Mouse (Mus musculus): ENCODE results near the gene Arhgef15. TPM values are rescaled to one million over a fixed set of nuclear protein-coding genes. Genes with fewer than 3 reads are reported as not detected.
"Not testable (repeated sequence)": the region's sequence is repeated elsewhere in the genome, so short reads cannot be mapped to it uniquely, and the experiment has no call there.

Arhgef15 gene
- total and polyA plus RNA-seq, 3 experiments, result 0.04 TPM; not detected in 2

DNA sequence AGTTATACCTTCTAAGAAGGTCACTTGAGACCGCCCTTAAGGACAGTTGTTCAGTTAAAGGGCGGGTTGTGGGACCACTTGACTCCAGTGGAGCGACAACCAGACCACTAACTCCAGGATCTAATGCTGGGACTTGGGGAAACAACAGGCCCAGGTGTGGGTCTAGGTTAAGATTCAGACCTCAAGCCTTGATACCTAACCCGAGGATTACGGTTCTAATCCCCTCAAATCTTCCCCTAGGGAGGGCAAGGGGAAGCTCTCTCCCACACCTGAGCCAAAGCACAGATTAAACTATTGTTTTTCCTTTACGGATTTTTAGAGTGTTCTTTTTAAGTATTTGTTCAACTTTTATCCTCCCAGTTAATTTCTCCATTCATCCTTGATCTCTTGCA lies 16.8 kb upstream of the Arhgef15 start:
- H3K4me3 ChIP-seq (replicated peaks in 1 of 3; ENCODE audit: low read depth in 2 of 3, low read length in 2 of 3, poor library complexity in 1 of 3), result peak overlapping the region in 2 of 3 experiments; percentile 41 to 52
- peaks cover 4 to 24% of the 10 kb centered on the region in 2 experiments for H3K4me1 ChIP-seq (ENCODE audit: control insufficient read depth in 1 of 2, insufficient read depth in 2 of 2)
- no peaks in the 10 kb centered on the region for H3K79me2 ChIP-seq (replicated peaks; ENCODE audit: control insufficient read depth, extremely low read depth, insufficient read depth, poor library complexity, severe bottlenecking)
- peaks cover 7% of the 10 kb centered on the region for H3K27me3 ChIP-seq (replicated peaks)
- no peak for DNase-seq (ENCODE audit: extremely low read depth)
- H3K36me3 ChIP-seq (replicated peaks in 1 of 2; ENCODE audit: control insufficient read depth in 1 of 2, insufficient read depth in 1 of 2, low read length in 1 of 2), result peaks cover 0 to 20% of the 10 kb centered on the region in 2 experiments
- no peaks in the 10 kb centered on the region for H3K9me3 ChIP-seq (replicated peaks; ENCODE audit: low read length)
- no peak overlapping the region for H3K27ac ChIP-seq (ENCODE audit: insufficient read depth, low read depth)
- no peak overlapping the region for H3K9ac ChIP-seq (ENCODE audit: insufficient read depth, low read depth)
- no peak for TF ChIP-seq TBP (conservative IDR thresholded peaks at IDR 0.05; ENCODE audit: low read depth, low read length)
- no peak for TF ChIP-seq NELFE (IDR thresholded peaks at IDR 0.05; ENCODE audit: low read depth, low read length)
- no peak for TF ChIP-seq CHD2 (IDR thresholded peaks at IDR 0.05; ENCODE audit: low read length)
- TF ChIP-seq ELF1 (IDR thresholded peaks at IDR 0.05; ENCODE audit: low read depth, low read length), result no peak
- TF ChIP-seq PAX5 (IDR thresholded peaks at IDR 0.05; ENCODE audit: low read length), result no peak
- TF ChIP-seq HCFC1 (IDR thresholded peaks at IDR 0.05; ENCODE audit: low read depth, low read length), result no peak
- no peak for TF ChIP-seq CTCF (conservative IDR thresholded peaks at IDR 0.05 in 1 of 2, IDR thresholded peaks at IDR 0.05 in 1 of 2; ENCODE audit: low read depth in 2 of 2, low read length in 2 of 2)
- no peak for TF ChIP-seq JUND (conservative IDR thresholded peaks at IDR 0.05; ENCODE audit: low read depth, low read length)
- no peak for TF ChIP-seq MXI1 (IDR thresholded peaks at IDR 0.05; ENCODE audit: low read depth, low read length)
- no peak for TF ChIP-seq POLR2AphosphoS2 (IDR thresholded peaks at IDR 0.05; ENCODE audit: low read depth, low read length)
- TF ChIP-seq RAD21 (IDR thresholded peaks at IDR 0.05; ENCODE audit: low read depth, low read length), result no peak
- TF ChIP-seq MEF2A (IDR thresholded peaks at IDR 0.05; ENCODE audit: borderline replicate concordance, low read depth, low read length), result no peak
- no peak for TF ChIP-seq USF1 (IDR thresholded peaks at IDR 0.05; ENCODE audit: low read depth, low read length)
- no peak for TF ChIP-seq TCF12 (IDR thresholded peaks at IDR 0.05; ENCODE audit: low read depth, low read length)
- no peak for TF ChIP-seq IRF4 (IDR thresholded peaks at IDR 0.05; ENCODE audit: low read depth, low read length)
- no peak for TF ChIP-seq NRF1 (IDR thresholded peaks at IDR 0.05; ENCODE audit: low read depth, low read length)
- TF ChIP-seq ZNF384 (IDR thresholded peaks at IDR 0.05; ENCODE audit: low read depth, low read length), result no peak
- no peak for TF ChIP-seq MAZ (IDR thresholded peaks at IDR 0.05; ENCODE audit: low read depth, low read length)
- peak overlapping the region; percentile 75 for H3K4me2 ChIP-seq (ENCODE audit: insufficient read depth, low read depth, poor library complexity, severe bottlenecking)
- dilution Hi-C loops (cut with MboI; ENCODE audit: extremely low pct_ligation_motif_present, extremely low pct_unique_long_range_greater_than_20kb, low sequenced_read_pairs) (no loop called here), in situ Hi-C loops (cut with MboI; ENCODE audit: low pct_ligation_motif_present, low pct_unique_long_range_greater_than_20kb, low sequenced_read_pairs) (loop anchor here (5.0 kb wide), 1 partner anchor 72 kb away; the partner anchor contains the start of gene Rpl26)

DNA sequence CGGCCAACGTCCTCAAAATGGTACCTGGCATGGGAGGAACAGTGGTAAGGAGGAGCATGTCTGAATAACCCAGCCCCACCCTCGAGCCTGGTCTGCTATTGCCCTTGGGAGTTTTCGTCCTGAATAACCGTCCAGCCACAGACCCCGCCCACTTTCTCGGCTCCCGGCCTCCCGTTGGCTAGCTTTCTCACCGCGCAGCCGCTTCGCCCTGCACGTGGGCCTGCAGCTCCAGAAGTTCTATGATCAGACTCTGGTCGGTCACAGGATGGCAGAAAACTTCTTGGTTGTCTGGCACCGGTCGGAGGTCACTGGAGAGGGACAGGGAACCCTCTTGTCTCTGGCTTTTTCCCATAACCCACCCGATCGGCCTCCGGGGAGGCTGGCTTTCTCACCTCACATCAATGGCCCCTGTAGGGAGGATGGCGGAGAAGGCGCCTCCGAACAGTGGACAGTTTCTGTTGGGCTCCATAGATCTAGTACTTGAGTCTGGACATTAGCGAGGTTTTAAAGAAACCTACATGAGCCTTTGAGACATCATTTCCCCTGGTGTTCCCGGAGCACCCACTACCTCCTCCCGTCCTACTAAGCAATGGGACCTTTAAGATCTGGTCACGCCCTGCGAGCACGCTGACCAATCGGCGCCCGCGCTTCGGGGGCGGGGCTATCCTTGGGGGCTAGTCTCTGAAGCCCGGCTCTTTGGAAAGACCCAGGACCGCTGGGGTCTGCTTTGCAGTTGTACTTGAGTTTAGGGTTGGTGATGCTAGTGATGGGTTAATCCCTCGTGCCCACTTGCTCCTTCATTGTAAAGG lies 16.2 kb upstream of the Arhgef15 start:
- in situ Hi-C loops (cut with MboI; ENCODE audit: low pct_ligation_motif_present, low pct_unique_long_range_greater_than_20kb, low sequenced_read_pairs), result loop anchor here (5.0 kb wide), 1 partner anchor 71 kb away; the partner anchor contains the start of gene Rpl26
- peaks cover 6 to 26% of the 10 kb centered on the region in 2 experiments for H3K4me1 ChIP-seq (ENCODE audit: control insufficient read depth in 1 of 2, insufficient read depth in 2 of 2)
- dilution Hi-C loops (cut with MboI; ENCODE audit: extremely low pct_ligation_motif_present, extremely low pct_unique_long_range_greater_than_20kb, low sequenced_read_pairs); H3K9ac ChIP-seq (ENCODE audit: insufficient read depth, low read depth); H3K9me3 ChIP-seq (replicated peaks; ENCODE audit: low read length); H3K79me2 ChIP-seq (replicated peaks; ENCODE audit: control insufficient read depth, extremely low read depth, insufficient read depth, poor library complexity, severe bottlenecking); H3K27ac ChIP-seq (ENCODE audit: insufficient read depth, low read depth); H3K27me3 ChIP-seq (replicated peaks): not testable (repeated sequence)
- peak; percentile 94 for DNase-seq (ENCODE audit: extremely low read depth)
- peak; percentile 52 for TF ChIP-seq BHLHE40 (IDR thresholded peaks at IDR 0.05; ENCODE audit: low read depth, low read length)
- peak; percentile 78 for TF ChIP-seq NELFE (IDR thresholded peaks at IDR 0.05; ENCODE audit: low read depth, low read length)
- TF ChIP-seq SIN3A (IDR thresholded peaks at IDR 0.05; ENCODE audit: low read length), result peak; percentile 78
- TF ChIP-seq NRF1 (IDR thresholded peaks at IDR 0.05; ENCODE audit: low read depth, low read length), result peak; percentile 72
- peak; percentile 78; the same call in 1 of the 2 replicates for TF ChIP-seq POLR2AphosphoS2 (IDR thresholded peaks at IDR 0.05; ENCODE audit: low read depth, low read length)
- peak; percentile 1; the same call in 1 of the 2 replicates for TF ChIP-seq USF1 (IDR thresholded peaks at IDR 0.05; ENCODE audit: low read depth, low read length)
- TF ChIP-seq ELF1 (IDR thresholded peaks at IDR 0.05; ENCODE audit: low read depth, low read length), result peak; percentile 32; the same call in 1 of the 2 replicates
- TF ChIP-seq ZMIZ1 (IDR thresholded peaks at IDR 0.05; ENCODE audit: low read depth, low read length), result peak; percentile 51; the same call in 1 of the 2 replicates
- peak; percentile 91 for TF ChIP-seq MAX (IDR thresholded peaks at IDR 0.05; ENCODE audit: low read length)
- TF ChIP-seq MAZ (IDR thresholded peaks at IDR 0.05; ENCODE audit: low read depth, low read length), result 0 out of 2 replicates have a peak, but pooled peaks have one; percentile 62
- peak; percentile 78; the same call in 1 of the 2 replicates for TF ChIP-seq MYC (IDR thresholded peaks at IDR 0.05; ENCODE audit: low read depth, low read length)
- peak; percentile 97 for TF ChIP-seq MXI1 (IDR thresholded peaks at IDR 0.05; ENCODE audit: low read depth, low read length)
- peak; percentile 80 for TF ChIP-seq POLR2A (IDR thresholded peaks at IDR 0.05; ENCODE audit: low read depth, low read length)
- 0 out of 2 replicates have a peak, but pooled peaks have one; percentile 27 for TF ChIP-seq TCF12 (IDR thresholded peaks at IDR 0.05; ENCODE audit: low read depth, low read length)
- 0 out of 2 replicates have a peak, but pooled peaks have one; percentile 4 for TF ChIP-seq IRF4 (IDR thresholded peaks at IDR 0.05; ENCODE audit: low read depth, low read length)
- TF ChIP-seq HCFC1 (IDR thresholded peaks at IDR 0.05; ENCODE audit: low read depth, low read length), result peak; percentile 29
- H3K36me3 ChIP-seq (replicated peaks in 1 of 2; ENCODE audit: control insufficient read depth in 1 of 2, insufficient read depth in 1 of 2, low read length in 1 of 2), result peaks cover 0 to 20% of the 10 kb centered on the region in 2 experiments
- H3K4me2 ChIP-seq (ENCODE audit: insufficient read depth, low read depth, poor library complexity, severe bottlenecking), result peak overlapping the region; percentile 75
- peak overlapping the region; percentile 40 to 52 (median 41) for H3K4me3 ChIP-seq (replicated peaks in 1 of 3; ENCODE audit: low read depth in 2 of 3, low read length in 2 of 3, poor library complexity in 1 of 3)

Measured in CH12.LX (cell line).